Mouse (Mus musculus): Measurements from ENCODE around the gene Tmem176b. TPM values are rescaled to one million over a fixed set of nuclear protein-coding genes. Genes with fewer than 3 reads are reported as not detected.

The Tmem176b gene
- total RNA-seq, 4 experiments from 2014 or later = 4.1 to 10.1 (median 7.2) TPM

GRCm38 (mm10) chr6:48801897-48802296 is 39.4 kb downstream of the Tmem176b start:
- DNase-seq (ENCODE audit: low spot score in 2 of 2) = no peak

- DNase-seq (ENCODE audit: low spot score in 2 of 2) = no peak
These were observed 53.4 kb downstream of the Tmem176b start for GRCm38 (mm10) chr6:48787867-48788266.

- no peak for DNase-seq (ENCODE audit: low spot score in 2 of 2)
These were observed 55.7 kb downstream of the Tmem176b start for GRCm38 (mm10) chr6:48785601-48786000.

GRCm38 (mm10) chr6:48785189-48785588 is 56.1 kb downstream of the Tmem176b start:
- DNase-seq (ENCODE audit: low spot score in 2 of 2) = peak; percentile 11 to 26

- DNase-seq (ENCODE audit: low spot score in 2 of 2) = no peak
These were observed 56.9 kb downstream of the Tmem176b start for GRCm38 (mm10) chr6:48784406-48784805.

Other genes starting within 250 kb of the Tmem176b start
- 10 to 100 TPM; 28.9 to 35.0 (median 33.6) TPM for gene Repin1, start 247.6 kb downstream of the Tmem176b start, total RNA-seq (2022)
- gene Gm44965, start 247.6 kb downstream of the Tmem176b start, total RNA-seq (2022) = 1 to 10 TPM in 2 of 4 experiments, not detected in 2; 4.4 to 9.4 TPM
- gene Zfp775, start 239.4 kb downstream of the Tmem176b start, total RNA-seq (2022) = 10 to 100 TPM in 2 of 4 experiments, 1 to 10 TPM in 2; 8.8 to 12.1 (median 9.9) TPM
- 1 to 10 TPM in 1 of 4 experiments, under 1 TPM in 3; 0.56 to 1.2 (median 0.71) TPM for gene AI854703, start 214.7 kb downstream of the Tmem176b start, total RNA-seq (2022)
- 1 to 10 TPM; 1.3 to 2.0 (median 1.5) TPM for gene Gimap8, start 194.3 kb downstream of the Tmem176b start, total RNA-seq (2022)
- gene Gimap9, start 165.4 kb downstream of the Tmem176b start, total RNA-seq (2022) = 1 to 10 TPM in 1 of 4 experiments, under 1 TPM in 3; 0.40 to 1.0 (median 0.62) TPM
- 1 to 10 TPM; 2.5 to 4.5 (median 3.9) TPM for gene Gimap4, start 156.9 kb downstream of the Tmem176b start, total RNA-seq (2022)
- 1 to 10 TPM; 8.4 to 9.9 (median 9.1) TPM for gene Gimap6, start 133.3 kb downstream of the Tmem176b start, total RNA-seq (2022)
- 1 to 10 TPM in 3 of 4 experiments, not detected in 1; 1.2 to 2.4 (median 1.4) TPM for gene Gm28053, start 122.9 kb downstream of the Tmem176b start, total RNA-seq (2022)
- not detected for gene Gimap7, start 122.9 kb downstream of the Tmem176b start, total RNA-seq (2022)
- gene Gimap1, start 102.4 kb downstream of the Tmem176b start, total RNA-seq (2022) = 1 to 10 TPM; 1.5 to 3.1 (median 2.2) TPM
- 1 to 10 TPM in 3 of 4 experiments, under 1 TPM in 1; 0.82 to 1.5 (median 1.2) TPM for gene Gimap5, start 95.3 kb downstream of the Tmem176b start, total RNA-seq (2022)
- not detected for gene Gimap3, start 70.6 kb downstream of the Tmem176b start, total RNA-seq (2022)
- 1 to 10 TPM; 1.3 to 4.8 (median 2.7) TPM for gene Tmem176a, start 577 bp downstream of the Tmem176b start, total RNA-seq (2022)
- not detected for gene Aoc1, start 31.4 kb upstream of the Tmem176b start, total RNA-seq (2022)
- gene 1600015I10Rik, start 88.4 kb upstream of the Tmem176b start, total RNA-seq (2022) = not detected
- gene Doxl2, start 133.5 kb upstream of the Tmem176b start, total RNA-seq (2022) = not detected
- not detected for gene Svs1, start 145.4 kb upstream of the Tmem176b start, total RNA-seq (2022)
- 1 to 10 TPM; 1.1 to 3.6 (median 1.7) TPM for gene Gpnmb, start 195.1 kb upstream of the Tmem176b start, total RNA-seq (2022)
- gene Malsu1, start 232.3 kb upstream of the Tmem176b start, total RNA-seq (2022) = 10 to 100 TPM; 42.6 to 60.3 (median 52.1) TPM

Data from gastrocnemius, adult 8-10 months (tissue).